11 mouse cellular contexts compared by ENCODE assay signal in the genomic region with DNA sequence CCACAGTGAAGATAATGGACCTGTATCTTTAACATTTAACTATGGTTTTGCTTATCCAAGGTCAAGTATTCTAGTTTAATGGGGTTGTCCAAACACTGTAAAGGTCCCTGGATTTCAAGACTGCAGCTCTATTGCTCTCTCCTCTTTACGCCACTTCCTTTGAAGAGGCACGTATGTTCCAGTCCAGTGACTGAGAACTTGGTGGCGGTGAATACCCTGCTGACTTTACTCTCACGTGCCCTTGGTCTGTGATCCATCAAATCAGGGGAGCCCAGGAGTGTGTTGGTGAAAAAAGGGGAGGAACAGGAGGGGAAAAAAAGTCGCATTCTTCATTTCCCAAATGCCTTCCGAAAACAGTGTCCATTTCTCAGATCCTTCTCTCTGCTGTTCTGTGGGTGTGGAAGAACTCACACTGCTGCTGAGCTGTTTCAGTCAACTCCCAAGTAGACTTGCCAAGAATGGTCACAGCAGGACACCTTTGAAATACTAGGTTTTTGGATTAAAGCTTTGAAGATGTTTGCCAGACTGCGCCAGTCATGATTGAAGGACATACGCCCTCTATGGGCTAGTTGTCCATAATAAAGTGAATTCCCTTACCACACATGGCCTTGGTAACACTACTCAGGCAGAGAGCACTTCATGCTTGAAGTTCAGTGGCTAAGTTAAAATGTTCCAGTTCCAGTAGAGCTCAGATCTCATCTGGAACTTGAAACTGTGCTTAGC.
DNase-seq lines count a peak whose midpoint lies in the region; ATAC-seq lines count a peak whose summit lies in the region.
"Had no signal": no experiment of that assay in that cellular context is flagged by ENCODE, and none has a peak within 500 bp of the region (broad histone marks: within the 10 kb centered on the region; RNA-seq: fewer than 3 reads in every experiment).

No protein-coding gene starts in this region.

- 43% methylated on average over 8 of the region's 8 CpGs for WGBS in kidney, embryonic 16.5 days

- no peaks in the 10 kb centered on the region for H3K9me3 ChIP-seq in kidney, embryonic 16.5 days (ENCODE audit: low read length)
- H3K9me3 ChIP-seq: neural tube, embryonic 13.5 days had no signal

- no peaks in the 10 kb centered on the region for H3K27me3 ChIP-seq in kidney, embryonic 16.5 days (ENCODE audit: insufficient read depth, low read length)
- H3K27me3 ChIP-seq: neural tube, embryonic 13.5 days had no signal

- no peak overlapping the region for H3K4me3 ChIP-seq in kidney, embryonic 16.5 days (ENCODE audit: low read length)
- H3K4me3 ChIP-seq: neural tube, embryonic 13.5 days had no signal

- no peaks in the 10 kb centered on the region for H3K36me3 ChIP-seq in kidney, embryonic 16.5 days (ENCODE audit: insufficient read depth, low read length)
- H3K36me3 ChIP-seq: neural tube, embryonic 13.5 days had no signal

- ATAC-seq in kidney, embryonic 16.5 days (ENCODE audit: low FRiP score, low TSS enrichment): peak; percentile 72; the same call in 1 of the 2 replicates
- no peak for ATAC-seq in megakaryocyte-erythroid progenitor cell, adult 5-6 weeks (replicated peaks; ENCODE audit: low FRiP score, low TSS enrichment, poor library complexity, severe bottlenecking)

- 0 out of 2 replicates have a peak overlapping the region, but pooled peaks have one; percentile 18 for H3K27ac ChIP-seq in kidney, embryonic 16.5 days (ENCODE audit: low read length)
- H3K27ac ChIP-seq: neural tube, embryonic 13.5 days had no signal

- H3K9ac ChIP-seq in kidney, embryonic 16.5 days (replicated peaks; ENCODE audit: low read length): no peak overlapping the region
- H3K9ac ChIP-seq: neural tube, embryonic 13.5 days had no signal

- H3K4me2 ChIP-seq in kidney, embryonic 16.5 days (replicated peaks; ENCODE audit: low read depth, low read length): no peak overlapping the region
- H3K4me2 ChIP-seq: neural tube, embryonic 13.5 days had no signal

- DNase-seq in adrenal gland, postnatal 14 days: peak; percentile 19
- no peak for DNase-seq in adrenal gland, postnatal 10 days
- DNase-seq in kidney, postnatal 14 days: no peak
- peak; percentile 66 for DNase-seq in Muller cell, postnatal 12 days (ENCODE audit: inconsistent ontology term)
- peak; percentile 58 for DNase-seq in cerebellum, postnatal 14 days
- DNase-seq in c-Kit-positive CD71-positive TER-119-positive erythroid progenitor cells, embryonic 14.5 days (ENCODE audit: low spot score): no peak
- DNase-seq: B cell, adult 2 months; right cerebral cortex, postnatal 14 days had no signal

- peaks cover 13% of the 10 kb centered on the region for H3K4me1 ChIP-seq in kidney, embryonic 16.5 days (ENCODE audit: insufficient read depth, low read length)
- H3K4me1 ChIP-seq: neural tube, embryonic 13.5 days had no signal

Comparison
In these comparisons a context has a peak if more than half of its experiments do, and no peak if none do; other contexts are left out.
1. DNase-seq: peak in adrenal gland, postnatal 14 days (single experiment), Muller cell, postnatal 12 days (single experiment) and cerebellum, postnatal 14 days (2 of 2); none in adrenal gland, postnatal 10 days (single experiment), kidney, postnatal 14 days (single experiment) and c-Kit-positive CD71-positive TER-119-positive erythroid progenitor cells, embryonic 14.5 days (single experiment).